Mouse (Mus musculus) adrenal gland, postnatal 4 days (tissue): ENCODE data around the gene Fndc1. TPM values are rescaled to one million over a fixed set of nuclear protein-coding genes. Genes with fewer than 3 reads are reported as not detected.

Experiments
- DNase-seq, 2 experiments: peaks; one replicate each; pipeline ENCODE4 v3.0.0; 2021 to 2022; ENCODE audit warnings: low spot score in 2 of 2, mixed read lengths in 2 of 2
- total RNA-seq, 2 experiments: library from RNA; stranded (reverse); gene quantifications; 2 replicates each; pipeline ENCODE4 v1.2.3; 2021

Fndc1 gene
- total RNA-seq, 2 experiments from 2014 or later = 38.7 to 48.5 TPM

- peak; percentile 14 to 20 for DNase-seq
Measured at GRCm38 (mm10) chr17:7821553-7822186, 5.4 kb downstream of the Fndc1 start.

DNA sequence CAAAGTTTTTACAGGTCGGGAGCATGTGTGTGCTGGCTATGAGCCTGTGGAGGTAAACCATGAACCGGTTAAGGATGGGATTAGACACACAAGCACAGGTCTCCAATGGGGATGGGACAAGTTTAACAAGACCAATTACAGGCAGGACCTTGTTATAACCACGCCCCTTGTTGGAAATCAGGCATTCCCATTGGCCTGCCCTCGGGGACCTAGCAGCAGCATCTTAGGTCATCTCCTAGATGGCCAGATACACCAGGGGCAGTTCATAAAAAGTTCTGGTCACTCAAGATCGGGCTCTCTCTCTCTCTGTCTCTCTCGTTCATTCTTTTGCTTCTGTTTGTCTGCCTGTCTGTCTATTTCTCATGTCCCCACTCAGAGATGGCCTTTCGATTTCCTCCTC, 6.9 kb downstream of the Fndc1 start:
- DNase-seq = no peak

DNA sequence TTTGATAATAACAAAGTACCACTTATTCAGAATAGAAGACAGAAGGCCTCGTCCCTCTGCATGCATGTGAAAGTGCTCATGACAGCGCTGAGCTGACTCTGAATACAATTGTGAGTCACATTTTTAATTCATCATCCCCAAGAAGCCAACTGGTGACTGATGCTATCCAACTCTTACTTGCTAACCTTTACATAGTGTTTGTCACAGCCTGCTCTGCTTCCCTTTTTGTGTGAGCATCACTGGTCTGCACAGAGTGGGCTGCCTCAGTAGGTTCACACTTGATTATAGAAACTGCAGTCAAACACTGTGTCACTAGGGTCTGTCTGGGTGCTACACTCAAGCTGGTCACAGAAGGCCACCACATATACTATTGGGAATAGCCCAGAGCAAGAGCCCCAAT, 10.5 kb downstream of the Fndc1 start:
- DNase-seq = no peak

DNA sequence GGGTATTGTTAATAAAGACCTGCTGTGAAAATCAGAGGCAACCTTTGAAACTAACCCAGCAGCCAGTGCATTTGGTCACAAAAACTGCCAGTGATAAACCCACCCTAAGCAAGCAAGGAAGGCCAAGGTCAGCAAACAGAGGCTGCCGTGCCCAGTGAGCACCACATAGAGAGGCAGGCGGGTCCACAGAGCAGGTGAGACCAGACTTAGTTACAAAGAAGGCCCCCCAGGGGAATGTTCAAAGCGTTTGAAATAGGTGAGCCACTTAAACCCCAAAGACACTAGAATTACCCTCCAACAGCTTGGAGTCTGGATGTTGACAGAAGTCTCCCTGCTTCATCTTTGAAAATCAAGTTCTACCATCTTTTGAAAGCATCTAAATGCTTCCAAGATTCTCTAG, 12.7 kb downstream of the Fndc1 start:
- no peak for DNase-seq

DNA sequence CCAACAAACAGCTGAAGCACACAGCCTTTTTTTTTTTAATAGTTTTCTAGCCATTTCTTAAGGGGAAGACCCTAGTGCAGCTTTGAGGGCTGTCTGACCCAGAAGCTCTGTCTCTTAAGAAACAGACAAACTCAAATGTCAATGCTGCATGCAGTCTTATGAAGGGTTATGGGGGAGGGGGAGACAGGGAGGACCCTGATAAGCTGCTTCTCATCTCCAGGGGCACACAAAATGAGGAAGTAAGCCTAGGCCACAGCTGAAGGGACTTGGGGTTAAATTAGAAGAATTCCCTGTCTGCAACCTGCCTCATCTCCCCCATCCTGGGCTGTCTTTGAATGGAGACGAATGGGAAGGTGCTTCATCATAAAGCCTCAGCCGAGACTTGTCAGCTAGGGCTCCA, 19.1 kb downstream of the Fndc1 start:
- no peak for DNase-seq

DNA sequence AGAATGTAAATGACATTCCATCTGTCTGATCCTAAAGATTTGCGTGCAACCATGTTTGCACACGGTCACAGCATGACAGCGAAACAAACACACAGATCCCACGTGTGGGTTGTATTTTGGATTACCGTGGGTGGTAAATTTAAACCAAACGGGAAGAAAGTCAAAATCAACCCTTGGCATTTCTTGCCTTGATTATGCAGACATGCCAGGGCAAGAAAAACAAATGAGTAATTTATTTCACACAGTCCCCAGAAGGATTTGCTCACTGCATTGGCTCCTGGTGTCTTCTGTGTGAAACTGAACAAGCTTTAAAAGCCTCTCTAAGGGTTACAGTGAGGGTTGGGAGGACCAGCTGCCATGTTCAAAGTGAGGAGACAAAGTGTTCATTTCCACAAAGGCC, 22.0 kb downstream of the Fndc1 start:
- no peak for DNase-seq

- no peak for DNase-seq
Measured at GRCm38 (mm10) chr17:7802483-7802882, 24.6 kb downstream of the Fndc1 start.

GRCm38 (mm10) chr17:7799894-7800293, 27.2 kb downstream of the Fndc1 start:
- no peak for DNase-seq

DNA sequence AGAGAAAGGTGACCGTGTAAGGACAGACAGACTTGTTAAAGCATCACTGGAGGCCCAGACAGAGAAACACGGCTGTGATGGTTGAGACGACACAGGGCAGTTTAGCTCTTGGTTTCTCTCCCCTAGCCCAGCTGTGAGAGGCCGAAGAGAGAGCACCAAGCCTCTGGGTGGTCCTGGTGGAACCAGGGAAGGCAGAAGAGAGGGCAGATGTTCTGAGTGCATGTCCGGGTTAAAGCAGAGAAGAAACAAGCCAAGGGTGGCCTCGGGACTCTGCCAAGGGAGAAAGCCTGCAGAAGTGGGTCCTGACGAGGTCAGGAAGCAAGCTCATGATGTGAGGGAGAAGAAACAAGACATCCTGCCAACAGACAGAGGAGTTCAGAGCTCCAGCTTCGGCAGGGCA, 31.5 kb downstream of the Fndc1 start:
- no peak for DNase-seq

- DNase-seq = no peak
Measured at GRCm38 (mm10) chr17:7795168-7795567, 31.9 kb downstream of the Fndc1 start.

DNA sequence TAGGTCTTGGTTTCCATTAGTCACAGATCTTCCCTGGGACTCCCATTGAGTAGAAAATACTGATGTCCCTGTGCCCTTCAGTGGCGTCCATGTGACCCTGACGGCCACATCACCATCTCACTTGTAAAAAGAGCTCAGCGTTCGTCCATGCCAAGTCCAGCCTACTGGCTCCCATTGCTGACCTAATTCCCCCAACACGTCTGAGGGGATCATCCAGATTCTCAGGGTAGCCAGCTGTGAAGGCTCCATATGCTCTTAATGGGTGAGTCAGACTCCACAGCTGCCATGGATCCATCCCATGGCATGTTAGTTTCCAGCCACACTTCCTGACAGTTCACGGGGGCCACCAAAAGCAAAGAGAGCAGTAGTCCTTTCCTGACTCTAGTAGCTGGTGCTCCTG, 33.0 kb downstream of the Fndc1 start:
- DNase-seq = no peak

GRCm38 (mm10) chr17:7790512-7790911, 36.6 kb downstream of the Fndc1 start:
- no peak for DNase-seq

DNA sequence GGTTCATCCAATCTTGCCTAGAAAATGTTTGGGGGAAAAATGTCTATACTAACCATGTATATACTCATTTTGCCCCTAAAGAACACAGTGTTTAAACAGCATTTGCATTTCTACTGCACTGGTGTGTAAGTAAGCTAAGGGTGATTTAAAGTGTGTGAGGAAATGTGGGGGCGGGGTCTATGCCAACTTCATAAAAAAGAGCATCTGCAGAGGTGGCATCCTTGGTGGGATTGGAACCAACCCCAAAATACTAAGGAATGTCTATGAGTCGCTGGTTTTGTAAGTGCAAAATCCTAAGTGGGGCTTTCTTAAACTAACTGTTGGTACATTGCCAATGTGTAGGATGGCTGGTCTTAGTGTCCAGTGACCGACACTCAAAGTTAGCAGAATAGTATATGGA, 53.0 kb downstream of the Fndc1 start:
- DNase-seq = no peak

GRCm38 (mm10) chr17:7759786-7760185, 67.3 kb downstream of the Fndc1 start:
- DNase-seq = no peak

- no peak for DNase-seq
Measured at GRCm38 (mm10) chr17:7755001-7755400, 72.1 kb downstream of the Fndc1 start.

DNA sequence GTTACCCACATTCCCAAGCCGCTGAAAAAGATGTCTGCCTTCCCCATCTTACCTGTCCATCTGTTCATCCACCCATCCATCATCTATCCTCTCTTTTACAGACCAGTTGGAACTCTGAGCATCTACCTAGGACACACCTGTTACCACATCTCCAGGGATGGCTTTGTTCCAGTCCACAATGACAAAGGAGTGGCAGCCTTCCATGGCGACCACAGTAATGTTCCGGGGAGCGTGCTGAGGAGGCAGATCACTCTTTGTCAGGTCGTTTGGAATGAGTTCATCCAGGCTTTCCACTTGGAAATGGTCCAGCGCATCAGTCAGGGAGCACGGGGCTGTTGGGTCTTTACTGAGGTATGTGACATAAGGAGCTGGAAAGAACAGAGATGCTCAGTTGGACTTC, 73.7 kb downstream of the Fndc1 start:
- DNase-seq = no peak

DNA sequence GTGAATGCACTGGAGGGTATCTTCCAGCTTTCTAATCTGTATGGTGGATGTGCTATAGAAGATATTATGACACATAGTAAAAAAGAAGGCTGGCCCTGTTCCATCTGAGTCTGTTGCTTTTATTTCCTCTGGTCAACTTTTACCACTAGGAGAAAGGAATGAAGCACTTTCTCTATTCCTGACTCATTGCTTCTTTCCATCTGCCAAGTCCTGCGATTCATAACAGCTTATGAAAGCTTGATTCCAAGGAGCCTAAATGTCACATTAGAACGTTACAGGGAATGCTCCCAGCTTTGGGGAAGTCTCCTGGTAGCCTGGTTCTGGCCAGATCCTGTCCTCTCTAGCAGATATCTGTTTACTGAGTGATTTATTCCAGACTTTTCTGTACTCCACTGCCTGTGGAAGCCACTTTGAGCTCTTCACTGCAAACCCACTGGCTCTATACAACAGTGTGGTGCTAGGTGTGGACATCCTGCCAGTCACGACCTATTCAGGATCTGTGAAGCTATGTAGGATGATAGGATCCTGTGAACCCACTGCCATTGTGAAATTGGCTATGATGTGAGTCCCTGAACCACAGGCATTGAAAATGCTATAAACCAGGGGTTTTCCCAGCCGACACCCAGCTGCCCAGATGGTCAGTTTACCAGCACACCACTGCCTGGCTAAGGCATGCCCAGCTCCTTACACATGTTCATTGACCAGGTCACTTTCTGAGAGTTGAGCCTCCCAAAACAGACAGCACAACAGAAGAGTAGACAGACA, 77.9 kb downstream of the Fndc1 start:
- DNase-seq = no peak

- DNase-seq = no peak
Measured at GRCm38 (mm10) chr17:7746841-7747240, 80.3 kb downstream of the Fndc1 start.

GRCm38 (mm10) chr17:7744976-7745375, 82.1 kb downstream of the Fndc1 start:
- DNase-seq = no peak

DNA sequence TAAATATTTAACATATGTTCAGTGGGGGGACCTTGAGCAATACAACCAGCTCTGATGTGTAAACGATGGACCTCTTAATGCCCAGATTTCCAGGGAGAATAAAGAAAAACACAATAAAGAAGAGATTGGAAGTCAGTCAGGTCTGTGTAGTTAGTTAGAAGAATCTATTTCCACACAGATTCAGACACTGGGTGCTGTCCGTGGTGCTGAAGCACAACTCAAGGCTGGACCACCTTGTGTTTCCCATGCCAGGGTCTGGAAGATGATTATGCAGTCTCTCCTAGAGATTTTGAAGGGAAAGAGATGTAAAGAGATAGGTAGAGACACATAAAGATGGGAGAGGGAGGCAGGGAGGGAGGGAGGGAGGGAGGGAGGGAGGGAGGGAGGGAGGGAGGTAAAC, 86.1 kb downstream of the Fndc1 start:
- DNase-seq = peak; percentile 7 to 22

GRCm38 (mm10) chr17:7722991-7723390, 104.1 kb downstream of the Fndc1 start:
- DNase-seq = no peak

DNA sequence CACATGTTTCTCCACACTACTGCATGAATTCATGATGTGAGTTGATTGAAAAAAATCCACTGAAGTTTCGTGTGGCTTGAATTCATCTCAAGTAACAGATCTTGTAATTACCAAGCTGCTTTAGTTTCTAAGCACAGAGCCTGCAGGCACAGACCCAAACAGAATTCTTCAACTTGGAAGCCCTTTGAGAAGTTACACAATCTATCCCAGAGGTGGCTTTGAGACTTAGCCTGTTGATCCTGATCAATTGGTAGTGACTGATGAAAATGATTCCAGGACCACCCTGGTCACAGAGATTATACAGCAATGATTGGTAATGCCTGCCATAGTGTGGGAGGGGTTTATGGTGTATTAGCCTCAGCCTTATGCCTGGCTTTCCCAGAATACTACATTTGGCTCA, 108.2 kb downstream of the Fndc1 start:
- DNase-seq = no peak

GRCm38 (mm10) chr17:7717945-7718344, 109.2 kb downstream of the Fndc1 start:
- no peak for DNase-seq
